Mouse (Mus musculus): ENCODE results near the gene Fam120a.

The Fam120a gene

DNA sequence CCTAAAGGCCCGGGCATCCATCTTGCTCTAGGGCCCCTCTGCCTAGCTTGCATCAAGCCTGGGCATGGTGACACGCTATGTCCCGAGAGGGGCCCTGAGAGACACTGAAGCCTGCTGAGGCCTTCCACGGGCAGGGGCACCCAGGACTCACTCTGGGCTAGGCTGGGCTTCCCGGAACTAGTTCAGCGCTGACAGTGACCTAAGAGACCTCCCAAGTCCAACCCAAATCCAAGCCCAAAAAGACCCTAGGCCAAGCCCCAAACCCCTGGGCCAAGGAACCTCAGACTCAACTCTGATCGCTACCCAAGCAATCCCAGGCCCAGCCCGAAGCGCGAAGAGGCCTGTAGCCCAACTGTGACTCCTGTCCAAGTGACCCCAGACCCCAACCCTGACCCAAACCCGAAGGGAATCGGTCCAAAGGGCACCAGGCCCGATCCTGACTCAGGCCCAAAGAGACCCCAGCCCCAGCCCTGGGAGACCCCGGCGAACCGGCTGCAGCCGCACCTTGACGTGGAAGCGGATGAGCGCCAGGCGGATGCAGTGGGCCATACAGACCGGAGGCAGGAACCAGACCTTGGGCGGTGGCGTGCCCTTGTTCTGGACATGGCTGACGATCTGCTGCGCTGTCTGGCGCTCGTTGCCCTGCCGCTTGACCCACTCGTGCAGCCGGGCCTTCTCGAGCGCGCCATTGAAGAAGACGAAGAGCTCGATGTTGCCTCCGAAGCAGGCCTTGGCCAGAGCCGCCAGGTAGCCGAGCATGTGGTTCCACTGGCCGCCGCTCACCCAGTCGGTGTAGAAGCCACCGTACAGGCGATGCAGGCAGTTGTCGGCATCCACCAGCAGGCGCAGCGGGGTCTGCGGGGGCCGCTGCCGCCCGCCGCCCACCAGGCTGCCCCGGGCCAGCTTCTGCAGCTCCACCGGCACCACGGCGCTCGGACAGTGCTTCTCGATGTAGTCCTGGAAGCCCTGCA, 681 bp downstream of the Fam120a start:
- peak; percentile 48 for DNase-seq (ENCODE audit: low read depth, low spot score)

DNA sequence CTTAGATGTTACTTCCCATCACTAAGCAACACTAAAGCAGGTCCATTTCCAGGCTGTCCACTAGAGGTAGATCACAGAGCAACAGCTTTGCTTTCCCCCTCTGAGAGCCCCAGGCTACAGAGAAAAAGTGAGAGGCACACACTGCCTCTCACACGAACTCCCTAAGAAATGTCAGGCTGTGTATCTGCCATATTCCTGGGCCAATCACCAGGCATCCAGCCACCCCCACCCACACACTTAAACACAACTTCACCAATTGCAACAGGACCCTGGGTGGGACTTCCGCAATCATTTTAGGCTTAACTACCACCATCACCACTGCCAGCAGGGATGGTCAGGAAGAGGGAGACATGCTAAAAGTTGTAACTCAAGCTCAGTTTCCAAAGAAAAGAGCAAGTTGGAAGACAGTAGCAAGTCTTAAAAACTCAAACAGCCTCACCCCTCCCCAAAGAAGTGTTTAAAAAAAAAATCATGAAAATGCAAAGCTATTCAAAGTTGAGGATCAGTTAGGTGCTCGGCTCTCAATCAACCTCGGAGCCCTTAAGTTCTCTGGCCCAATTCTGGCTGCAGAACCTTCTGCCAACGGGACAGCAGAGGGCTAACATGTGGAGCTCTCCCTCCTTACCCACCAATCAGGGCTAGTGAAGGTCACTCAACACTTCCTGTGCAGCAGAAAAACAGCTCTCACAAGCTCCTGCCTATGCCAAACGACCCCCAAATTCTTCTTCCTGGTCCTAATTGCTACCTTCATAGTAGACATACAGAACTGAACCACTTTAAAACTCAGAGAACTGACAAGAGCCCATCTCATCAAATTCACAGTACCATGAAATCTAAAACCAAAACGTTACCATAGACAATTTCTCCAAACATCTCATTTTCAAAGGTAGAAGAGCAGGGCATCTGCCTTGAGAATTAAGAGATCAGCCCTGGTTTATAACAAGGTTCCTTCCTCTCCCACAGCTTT, 2.0 kb downstream of the Fam120a start:
- peak; percentile 54 for DNase-seq (ENCODE audit: low read depth, low spot score)

DNA sequence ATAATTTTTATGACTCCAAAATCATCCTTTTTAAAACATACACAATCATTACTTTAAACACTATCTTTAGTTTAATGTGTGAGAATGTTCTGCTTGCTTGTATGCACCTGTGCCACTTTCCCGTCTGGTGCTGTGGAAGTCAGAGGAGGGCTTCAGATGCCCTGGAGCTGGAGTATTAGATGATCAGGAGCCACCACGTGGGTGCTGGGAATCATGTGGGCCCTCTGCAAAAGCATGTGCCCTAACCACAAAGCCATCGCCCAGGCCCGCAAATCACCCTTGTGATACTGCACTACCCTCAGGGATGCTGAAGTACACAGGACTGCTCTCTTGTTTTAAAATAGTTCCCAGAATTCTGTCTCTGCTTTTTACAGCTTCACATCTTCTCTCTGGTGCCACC, 3.0 kb downstream of the Fam120a start:
- DNase-seq (ENCODE audit: low read depth, low spot score): no peak

DNA sequence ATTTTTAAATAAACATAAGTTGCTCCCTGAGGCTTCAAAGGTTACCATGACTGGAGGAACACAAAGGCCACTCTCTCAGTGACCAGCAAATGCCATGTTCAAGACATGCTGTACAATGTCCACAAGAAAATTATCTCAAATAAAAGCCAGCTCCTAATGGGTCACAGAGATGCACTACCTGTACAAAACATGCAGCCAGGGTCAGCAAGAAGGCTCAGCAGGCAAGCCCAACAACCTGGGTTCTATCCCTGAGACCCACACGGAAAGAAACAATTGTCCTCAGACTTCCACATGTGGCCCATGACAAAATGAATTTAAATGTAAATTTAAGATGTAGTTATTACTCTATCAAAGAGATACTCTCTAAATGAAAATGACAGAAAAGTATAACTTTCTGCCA, 4.7 kb downstream of the Fam120a start:
- no peak for DNase-seq (ENCODE audit: low read depth, low spot score)

DNA sequence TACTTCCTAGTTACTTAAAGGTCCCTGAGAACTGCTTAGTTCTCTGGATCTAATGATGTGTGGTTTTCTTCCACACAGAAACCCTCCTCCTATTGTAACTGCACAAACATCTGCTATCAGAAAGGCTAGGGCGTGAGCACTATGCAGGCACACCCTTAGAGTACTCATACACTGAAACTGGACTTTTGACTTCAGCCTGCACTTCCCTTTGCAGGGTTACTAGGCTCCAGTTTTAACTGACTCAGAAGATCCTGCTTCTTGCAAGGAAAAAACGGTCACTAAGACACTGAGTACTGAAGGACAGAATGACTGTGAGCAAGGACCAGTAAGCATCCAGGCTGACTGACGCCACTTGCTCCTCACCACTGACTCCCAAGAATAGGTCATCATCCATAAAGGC, 5.3 kb downstream of the Fam120a start:
- DNase-seq (ENCODE audit: low read depth, low spot score): peak; percentile 33

DNA sequence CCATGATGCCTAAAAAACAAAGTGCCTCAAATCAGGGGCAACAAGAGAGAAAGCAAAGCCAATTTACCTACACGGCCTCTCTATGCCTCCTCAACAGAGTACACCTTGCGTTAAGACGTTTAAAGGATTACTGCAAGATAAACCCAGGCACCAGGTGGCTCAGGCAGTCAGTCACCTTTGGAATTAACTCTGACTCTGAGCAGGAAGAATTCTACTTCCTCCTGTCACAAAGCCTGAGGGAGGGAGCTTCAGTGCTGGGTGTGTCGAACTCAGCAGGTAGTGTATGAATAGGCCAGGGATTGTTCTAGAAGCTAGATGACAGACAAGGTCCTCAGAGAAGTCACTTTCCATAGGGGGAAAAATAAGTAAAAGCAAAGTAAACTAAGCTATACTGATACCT, 9.2 kb downstream of the Fam120a start:
- DNase-seq (ENCODE audit: low read depth, low spot score): no peak

DNA sequence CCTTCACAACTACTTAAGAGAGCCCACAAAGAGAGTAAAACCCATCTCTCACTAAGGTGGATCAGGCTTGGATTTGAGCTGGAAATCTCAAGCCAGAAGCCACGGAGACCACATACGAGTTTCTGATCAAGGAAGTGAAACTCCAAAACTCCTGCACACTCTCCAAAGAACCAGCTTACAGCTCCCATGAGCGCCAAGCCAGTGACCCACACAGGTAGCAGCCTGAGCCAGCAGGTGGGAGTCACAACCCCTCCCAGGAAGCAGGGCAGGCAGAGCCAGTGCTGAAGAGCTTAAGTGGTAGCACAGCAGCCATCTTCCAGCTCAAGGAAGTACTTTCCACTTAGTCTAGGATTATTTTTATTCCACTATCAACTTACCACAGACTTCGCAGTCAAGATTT, 13.0 kb downstream of the Fam120a start:
- DNase-seq (ENCODE audit: low read depth, low spot score): no peak

DNA sequence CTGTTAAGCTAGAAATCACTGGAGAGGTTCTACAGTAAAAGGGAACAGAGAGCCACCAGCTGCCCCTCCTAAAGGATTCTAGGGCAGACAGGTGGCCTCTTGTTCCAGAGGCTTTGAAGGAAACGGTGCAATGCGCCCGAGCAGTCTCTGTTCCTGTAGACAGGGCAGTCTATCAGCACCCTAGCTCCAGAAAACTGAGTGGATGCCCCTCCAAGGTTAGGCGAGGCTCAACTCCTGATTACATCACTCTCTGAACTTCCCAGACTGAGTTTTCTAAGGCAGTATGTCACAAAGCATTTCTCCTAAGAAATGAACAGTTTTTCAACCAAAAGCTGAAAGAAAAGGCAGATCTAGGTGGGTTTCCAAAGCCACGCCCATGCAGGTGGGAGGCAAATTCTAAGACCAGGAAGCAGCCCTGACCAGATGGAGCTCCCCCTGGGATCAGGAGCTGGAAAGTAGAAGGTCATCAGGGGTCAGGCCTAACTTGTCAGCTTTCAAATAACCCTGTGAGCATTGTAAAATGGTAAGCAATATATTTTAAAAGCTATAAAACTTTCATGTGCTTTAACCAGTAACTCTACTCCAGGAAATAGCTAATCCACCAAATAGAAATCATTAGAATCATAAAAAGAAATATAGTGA, 17.1 kb downstream of the Fam120a start:
- DNase-seq (ENCODE audit: low read depth, low spot score): no peak

DNA sequence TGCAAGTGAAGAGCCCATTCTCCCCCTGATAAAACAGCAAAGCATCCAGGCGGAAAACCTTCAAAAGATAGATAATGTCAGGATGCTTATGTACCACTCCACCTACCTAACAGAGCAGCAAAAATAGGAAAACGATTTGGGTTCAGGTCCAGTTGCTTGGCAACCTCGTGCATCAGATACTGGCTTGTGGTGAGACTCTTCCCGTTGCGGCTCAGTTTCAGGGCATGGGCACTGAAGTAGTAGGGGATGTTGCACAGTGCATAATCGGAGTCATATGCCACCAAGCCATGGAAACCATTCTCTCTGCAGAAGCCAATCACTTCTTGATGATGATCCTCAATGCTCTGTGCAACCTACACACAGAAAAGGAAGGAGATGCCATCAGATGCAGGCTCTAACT, 18.9 kb downstream of the Fam120a start:
- no peak for DNase-seq (ENCODE audit: low read depth, low spot score)

DNA sequence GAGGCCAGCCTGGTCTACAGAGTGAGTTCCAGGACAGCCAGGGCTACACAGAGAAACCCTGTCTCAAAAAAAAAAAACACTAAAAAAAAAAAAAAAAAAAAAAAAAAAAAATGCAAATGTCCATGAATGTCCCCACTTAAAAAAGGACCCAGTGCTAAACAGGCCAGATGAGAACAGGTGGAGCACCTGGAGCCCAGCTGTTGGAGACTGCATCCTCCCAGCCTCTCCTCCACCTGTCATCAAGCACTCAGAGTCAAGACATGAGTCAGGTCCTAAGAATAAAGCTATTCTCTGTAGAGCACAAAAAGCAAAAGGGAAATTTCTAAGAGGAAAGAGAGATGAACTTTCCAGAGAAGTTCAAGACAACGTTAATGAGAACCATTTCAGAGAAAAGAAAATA, 23.2 kb downstream of the Fam120a start:
- no peak for DNase-seq (ENCODE audit: low read depth, low spot score)

DNA sequence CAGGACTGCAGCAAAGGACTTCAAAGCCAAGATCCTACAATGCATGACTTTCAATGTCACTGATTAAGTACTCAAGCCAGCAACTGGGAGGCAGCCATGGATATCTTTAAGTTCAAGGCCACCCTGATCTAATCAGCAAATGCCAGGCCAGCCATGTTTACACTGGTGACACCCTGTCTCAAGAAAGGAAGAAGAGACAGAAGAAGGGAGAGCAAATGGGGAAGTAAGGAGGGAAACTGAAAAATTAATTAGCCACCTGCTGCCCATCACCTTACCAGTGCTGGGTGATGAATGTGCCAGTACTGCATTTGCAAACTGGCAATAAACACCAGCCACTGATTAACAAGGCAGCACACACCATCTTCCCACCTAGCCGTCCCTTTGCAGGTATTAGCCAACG, 25.3 kb downstream of the Fam120a start:
- no peak for DNase-seq (ENCODE audit: low read depth, low spot score)

DNA sequence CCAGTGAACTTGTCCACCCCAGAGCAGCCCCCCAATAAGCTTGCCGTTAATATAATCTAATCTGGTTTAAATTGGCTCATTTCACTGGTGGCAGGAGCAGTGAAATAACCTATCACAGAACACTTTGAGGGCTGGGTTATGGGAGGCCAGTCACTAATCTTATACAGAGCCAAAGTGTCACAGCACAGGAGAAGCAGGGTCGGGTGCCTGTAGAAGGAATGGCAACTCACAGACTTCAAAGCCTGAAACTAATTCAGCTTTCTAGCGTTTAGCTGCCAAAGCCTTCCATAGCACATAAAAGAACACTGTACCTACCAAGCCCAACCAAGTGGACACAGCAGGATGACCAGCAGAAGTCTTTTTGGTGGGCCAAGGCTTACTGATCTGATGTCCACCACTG, 26.0 kb downstream of the Fam120a start:
- no peak for DNase-seq (ENCODE audit: low read depth, low spot score)

DNA sequence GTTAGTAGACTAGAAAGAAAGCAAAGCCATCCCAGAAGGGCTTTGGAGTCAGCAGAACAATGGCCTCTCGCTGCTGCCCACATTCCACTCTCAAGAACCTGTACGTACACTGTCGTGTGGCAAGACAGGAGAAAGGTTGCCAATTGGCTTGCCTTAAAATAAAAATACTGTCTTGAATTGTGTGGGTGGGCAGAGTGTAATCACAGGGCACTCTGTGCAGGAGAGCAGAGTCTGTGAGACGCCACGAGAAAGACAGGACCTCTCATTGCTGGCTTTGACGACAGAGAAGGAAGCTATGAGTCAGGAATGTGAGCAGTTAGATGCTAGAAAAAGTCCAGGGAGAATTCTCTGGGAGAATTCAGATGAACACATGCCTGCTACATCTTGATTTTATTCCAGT, 33.2 kb downstream of the Fam120a start:
- DNase-seq (ENCODE audit: low read depth, low spot score): no peak

DNA sequence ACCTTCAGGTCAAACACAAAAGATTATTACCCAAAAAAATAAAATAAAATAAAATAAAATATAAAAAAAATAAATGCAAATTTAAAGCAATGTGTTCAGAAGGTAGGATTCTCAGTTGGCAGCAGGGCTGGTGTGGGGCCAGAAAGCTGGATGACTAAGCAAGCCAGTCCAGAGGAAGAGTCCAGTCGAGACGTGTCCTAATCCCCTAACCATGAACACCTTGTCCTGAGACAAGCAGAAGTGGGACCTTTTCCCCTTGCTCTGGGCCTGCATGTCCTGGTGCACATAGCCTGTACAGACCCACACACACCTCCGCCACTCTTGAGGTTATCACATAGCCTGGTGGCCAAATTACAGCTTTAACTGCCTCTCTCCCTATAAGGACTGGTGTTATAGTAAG, 35.1 kb downstream of the Fam120a start:
- no peak for DNase-seq (ENCODE audit: low read depth, low spot score)

DNA sequence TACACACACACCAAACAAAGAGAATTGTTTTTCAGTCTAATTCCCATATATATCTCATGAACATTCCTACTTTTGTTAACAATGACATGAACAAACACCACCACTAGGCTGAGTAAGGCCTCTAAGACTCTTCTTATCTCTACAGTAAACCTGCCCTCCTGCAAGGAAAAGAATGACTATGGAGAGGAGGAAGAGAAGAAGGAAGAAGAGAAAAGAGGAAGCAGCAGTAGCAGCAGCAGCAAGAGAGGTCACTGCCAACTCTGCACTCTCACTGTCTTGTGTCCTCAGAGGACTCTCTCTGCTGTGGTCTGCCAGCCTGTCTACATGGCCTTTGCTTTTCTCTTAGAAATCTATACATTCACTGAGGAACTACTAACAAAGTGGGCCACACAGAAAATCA, 36.1 kb downstream of the Fam120a start:
- DNase-seq (ENCODE audit: low read depth, low spot score): no peak

DNA sequence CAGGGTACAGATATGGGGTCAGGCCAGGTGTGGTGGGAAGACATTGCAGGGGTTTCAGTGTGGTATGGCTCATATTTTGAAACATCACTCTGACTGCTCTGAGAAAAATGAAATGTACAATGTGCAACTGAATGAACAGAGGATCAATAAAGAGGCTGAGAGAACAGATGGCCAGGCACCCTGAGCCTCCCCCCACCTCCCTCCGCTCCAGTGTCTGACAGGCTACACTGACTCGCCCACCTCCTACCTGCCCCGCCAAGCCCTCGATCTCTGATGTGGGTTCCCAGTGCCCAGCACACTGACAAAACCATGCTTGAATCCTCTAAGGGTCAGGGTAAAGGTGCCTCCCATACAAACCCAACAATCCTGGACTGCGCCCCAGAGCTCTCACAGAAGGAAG, 36.6 kb downstream of the Fam120a start:
- no peak for DNase-seq (ENCODE audit: low read depth, low spot score)

DNA sequence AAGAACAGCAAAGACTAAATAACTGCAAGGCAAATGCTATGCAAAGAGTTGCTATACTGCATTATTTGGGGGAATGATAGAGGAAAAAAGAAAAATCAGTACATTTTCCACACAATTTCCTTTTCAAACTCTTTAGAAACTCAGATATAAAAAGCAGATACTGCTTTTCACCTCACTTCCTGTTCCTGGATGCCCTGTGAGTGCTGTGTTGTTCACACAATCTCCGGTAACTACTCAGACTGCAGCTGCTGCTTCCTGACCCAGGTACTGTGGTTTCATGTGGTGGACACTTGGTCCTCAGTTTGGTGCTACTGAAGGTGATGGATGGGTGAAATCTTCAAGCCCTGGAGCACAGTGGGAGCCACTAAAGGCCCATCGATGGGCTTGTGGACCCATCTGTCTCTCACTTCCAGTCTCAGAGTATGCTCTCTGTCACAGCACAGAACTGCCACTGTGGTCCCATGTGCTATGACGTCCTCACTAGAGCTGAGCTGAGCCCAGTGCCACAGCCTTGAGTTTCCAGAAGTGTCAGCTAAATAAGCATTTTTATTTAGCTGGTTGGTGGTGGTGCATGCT, 38.2 kb downstream of the Fam120a start:
- DNase-seq (ENCODE audit: low read depth, low spot score): no peak

DNA sequence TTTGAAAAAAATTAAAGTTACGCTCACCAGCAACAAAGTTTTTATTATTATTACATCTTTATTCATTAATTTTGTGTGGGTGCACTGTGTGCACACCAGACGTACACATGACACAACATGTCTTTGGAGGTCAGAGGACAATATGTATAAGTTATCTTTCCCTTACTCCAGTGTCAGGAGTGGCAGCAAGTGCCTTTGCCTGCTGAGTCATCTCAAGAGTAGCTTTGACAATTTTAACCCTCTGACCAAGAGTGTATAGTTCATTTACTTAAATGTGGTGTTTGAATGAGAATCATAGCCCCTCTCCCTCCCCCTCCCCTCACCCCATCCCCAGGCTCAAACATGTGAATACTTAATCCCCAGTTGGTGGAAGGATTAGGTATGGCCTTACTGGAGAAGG, 40.2 kb downstream of the Fam120a start:
- no peak for DNase-seq (ENCODE audit: low read depth, low spot score)

DNA sequence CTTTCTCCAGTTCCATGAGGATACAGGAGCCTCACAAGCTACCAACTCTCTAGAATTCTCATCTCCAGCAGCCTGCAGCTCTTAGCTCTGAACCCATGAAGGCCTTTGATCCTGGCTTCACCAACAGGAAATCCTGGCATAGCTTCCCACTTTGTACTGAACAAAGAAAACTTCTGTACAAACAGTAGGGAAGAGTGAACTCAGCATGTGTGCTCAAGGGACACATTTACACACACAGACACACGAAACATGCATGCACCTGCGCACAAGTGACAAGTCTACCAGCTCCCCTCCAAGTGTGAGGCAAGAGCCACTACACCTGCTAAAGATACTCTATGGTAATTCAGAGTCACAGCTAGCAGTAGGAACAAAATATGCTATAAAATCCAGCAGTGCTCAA, 45.1 kb downstream of the Fam120a start:
- no peak for DNase-seq (ENCODE audit: low read depth, low spot score)

DNA sequence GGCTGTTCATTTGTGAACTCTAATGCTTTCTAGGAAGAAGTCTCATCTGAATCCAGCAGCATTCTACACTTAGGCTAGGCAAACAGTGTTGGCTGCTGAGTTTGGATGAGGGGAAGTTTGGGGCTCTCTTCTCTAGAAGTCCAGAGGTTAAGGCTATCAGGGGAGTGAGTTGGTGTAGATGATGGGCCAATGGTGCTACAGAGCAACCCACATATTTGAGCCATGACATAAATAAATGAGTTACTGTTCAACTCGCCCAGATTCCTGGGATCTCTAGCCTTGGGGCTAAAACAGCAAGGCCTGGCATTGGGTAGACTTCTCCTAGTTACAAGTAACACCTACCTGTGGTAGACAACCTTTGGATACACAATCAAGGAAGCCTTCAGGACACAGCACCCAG, 46.6 kb downstream of the Fam120a start:
- no peak for DNase-seq (ENCODE audit: low read depth, low spot score)

DNA sequence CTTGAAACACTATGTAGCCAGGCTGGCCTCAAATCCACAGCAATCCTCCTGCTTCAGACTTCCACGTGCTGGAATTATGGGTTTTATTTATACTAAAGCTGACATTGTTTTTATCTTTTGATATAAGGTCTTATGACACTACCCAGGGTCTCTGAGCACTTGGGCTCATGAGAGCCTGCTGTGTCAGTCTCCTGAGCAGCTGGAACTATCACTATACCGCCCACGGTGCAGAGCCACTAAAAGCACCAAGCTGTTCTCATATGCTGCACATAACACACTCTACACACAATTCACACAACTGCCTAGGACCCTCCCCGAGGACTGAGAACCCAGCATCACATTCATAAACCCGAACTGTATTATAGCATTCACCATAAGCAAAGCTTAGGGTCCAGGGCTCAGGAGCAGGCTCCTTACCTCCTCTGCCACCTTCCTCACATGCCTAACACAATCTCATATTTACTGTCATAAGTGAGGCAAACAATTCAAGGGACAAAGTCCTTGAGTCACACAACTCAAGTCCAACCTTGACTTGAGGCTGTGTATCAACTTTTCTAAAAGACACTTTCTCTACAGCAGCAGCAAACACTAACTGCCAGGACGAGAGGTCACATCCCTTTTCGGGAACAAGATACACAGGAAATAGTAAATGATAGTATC, 47.9 kb downstream of the Fam120a start:
- no peak for DNase-seq (ENCODE audit: low read depth, low spot score)
